Mouse (Mus musculus) intestine, postnatal 0 days (tissue): ENCODE measurements around the gene Dctn5. TPM values are rescaled to one million over a fixed set of nuclear protein-coding genes. Genes with fewer than 3 reads are reported as not detected.
"Not testable (repeated sequence)": the region's sequence is repeated elsewhere in the genome, so short reads cannot be mapped to it uniquely, and the experiment has no call there.

Source experiments
- ATAC-seq: fragments of 200-750 bp; cut with Nextera tagmentation; 2 replicates; pipeline ENCODE4 v1.8.0; 2017; ENCODE audit warnings: mild to moderate bottlenecking, moderate TSS enrichment, moderate library complexity
- H3K27ac ChIP-seq: fragments of 300-500 bp; sonication (generic); 2 replicates; pipeline ENCODE4 v1.5.1; 2014; ENCODE audit warnings: mild to moderate bottlenecking, low read depth, low read length, moderate library complexity
- H3K27me3 ChIP-seq: fragments of 300-500 bp; sonication (generic); replicated peaks from 2 replicates; pipeline ENCODE4 v1.6.1; 2014; ENCODE audit warnings: low read length, mixed read lengths; ENCODE audit not compliant: control insufficient read depth, insufficient read depth
- H3K36me3 ChIP-seq: fragments of 300-500 bp; sonication (generic); 2 replicates; pipeline ENCODE4 v1.6.1; 2014; ENCODE audit warnings: mild to moderate bottlenecking, moderate library complexity; ENCODE audit not compliant: control insufficient read depth, insufficient read depth
- H3K4me1 ChIP-seq: fragments of 300-500 bp; sonication (generic); replicated peaks from 2 replicates; pipeline ENCODE4 v1.6.1; 2014; ENCODE audit warnings: antibody characterized with exemption, low read length, mixed read lengths; ENCODE audit not compliant: control insufficient read depth, insufficient read depth
- H3K4me2 ChIP-seq: fragments of 300-500 bp; sonication (generic); replicated peaks from 2 replicates; pipeline ENCODE4 v1.6.1; 2014; ENCODE audit warnings: low read depth, mild to moderate bottlenecking, moderate library complexity
- H3K4me3 ChIP-seq: fragments of 300-500 bp; sonication (generic); 2 replicates; pipeline ENCODE4 v1.5.1; 2014; ENCODE audit warnings: low read depth, low read length
- H3K9ac ChIP-seq: fragments of 300-500 bp; sonication (generic); 2 replicates; pipeline ENCODE4 v1.6.1; 2014; ENCODE audit warnings: mild to moderate bottlenecking, low read depth, low read length
- H3K9me3 ChIP-seq: fragments of 300-500 bp; sonication (generic); 2 replicates; pipeline ENCODE4 v1.6.1; 2016; ENCODE audit warnings: mixed run types; ENCODE audit not compliant: control insufficient read depth
- CTCF ChIP-seq: sonication (generic); IDR thresholded peaks from 2 replicates; pipeline ENCODE4 v1.5.1; 2016; ENCODE audit warnings: low read depth, mild to moderate bottlenecking, control low read depth, antibody characterized with exemption, moderate library complexity
- WGBS: fragments of 180-500 bp; shearing (Covaris S2); extraction: QIAGEN DNeasy Blood & Tissue Kit; methylation state at CpG from one replicate; pipeline ENCODE4 v1.1.7; 2014; 5-methylcytosine and 5-hydroxymethylcytosine counted together
- polyA plus RNA-seq: library from polyadenylated mRNA; unstranded; fragments of >200 nt; fragmentation: Nextera tagmentation; extraction: Ambion mirVana; gene quantifications from 2 replicates; pipeline ENCODE4 v1.2.1, GENCODE M21; 2015

The Dctn5 gene
- 59.4 and 64.7 TPM in 2 replicates for polyA plus RNA-seq

DNA sequence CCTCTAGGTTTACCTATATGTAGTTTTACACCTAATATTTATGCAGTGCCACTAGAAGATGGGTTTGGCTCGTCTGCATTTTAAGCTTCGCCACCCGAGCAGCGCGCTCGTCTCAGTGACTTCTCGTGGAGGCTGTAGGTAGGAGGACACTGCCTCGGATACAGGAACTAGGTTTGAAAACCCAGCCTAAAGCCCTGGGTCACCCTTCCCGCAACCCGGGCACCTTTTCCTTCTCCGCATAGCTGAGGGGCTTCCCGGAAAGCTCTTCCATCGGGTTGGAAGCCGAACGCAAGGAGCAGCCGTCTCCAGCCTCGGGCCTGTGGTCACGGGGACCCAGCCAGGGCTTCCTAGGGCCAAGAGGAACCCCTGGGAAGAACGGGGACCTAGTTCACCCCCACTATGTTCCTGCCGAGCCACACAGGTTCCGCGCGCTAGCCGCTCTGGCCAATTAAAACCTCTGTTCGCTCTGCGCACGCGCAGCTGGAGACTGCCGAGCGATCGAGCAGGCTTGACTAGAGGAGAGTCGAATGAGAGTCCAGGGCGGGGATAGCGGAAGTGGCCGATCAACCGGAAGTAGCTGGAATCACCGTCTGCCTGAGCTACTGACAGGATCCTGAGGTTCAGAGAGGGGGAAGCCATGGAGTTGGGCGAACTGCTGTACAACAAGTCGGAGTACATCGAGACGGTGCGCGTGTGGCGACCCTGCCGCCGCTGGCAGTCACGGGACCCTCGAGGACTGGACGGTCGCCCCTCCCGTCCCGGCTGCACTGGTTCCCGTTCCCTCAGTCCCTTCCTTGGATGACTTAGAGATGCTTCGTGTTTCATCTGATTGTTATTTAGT is at the start of gene Dctn5, which contains the start of gene Palb2:
Gene Dctn5, plus strand, starts transcription at position 545 of the 841 bp plus-strand sequence.
Gene Palb2, minus strand, starts transcription at position 489 of the 841 bp plus-strand sequence.
- Histone ChIP-seq H3K9me3 (no peaks in the 10 kb centered on the region), H3K36me3 (peaks cover 30% of the 10 kb centered on the region), H3K27me3 (no peaks in the 10 kb centered on the region), H3K4me1 (no peaks in the 10 kb centered on the region), H3K9ac (peak within 1 kb of the TSS; percentile 78), H3K4me2 (peak within 1 kb of the TSS; percentile 81), H3K27ac (0 out of 2 replicates have a peak within 1 kb of the TSS, but pooled peaks have one; percentile 36), H3K4me3 (peak within 1 kb of the TSS; percentile 84)
- no peak for TF ChIP-seq CTCF
- ATAC-seq = peak; percentile 98
- WGBS = under 1% methylated on average over 54 of the region's 54 CpGs

DNA sequence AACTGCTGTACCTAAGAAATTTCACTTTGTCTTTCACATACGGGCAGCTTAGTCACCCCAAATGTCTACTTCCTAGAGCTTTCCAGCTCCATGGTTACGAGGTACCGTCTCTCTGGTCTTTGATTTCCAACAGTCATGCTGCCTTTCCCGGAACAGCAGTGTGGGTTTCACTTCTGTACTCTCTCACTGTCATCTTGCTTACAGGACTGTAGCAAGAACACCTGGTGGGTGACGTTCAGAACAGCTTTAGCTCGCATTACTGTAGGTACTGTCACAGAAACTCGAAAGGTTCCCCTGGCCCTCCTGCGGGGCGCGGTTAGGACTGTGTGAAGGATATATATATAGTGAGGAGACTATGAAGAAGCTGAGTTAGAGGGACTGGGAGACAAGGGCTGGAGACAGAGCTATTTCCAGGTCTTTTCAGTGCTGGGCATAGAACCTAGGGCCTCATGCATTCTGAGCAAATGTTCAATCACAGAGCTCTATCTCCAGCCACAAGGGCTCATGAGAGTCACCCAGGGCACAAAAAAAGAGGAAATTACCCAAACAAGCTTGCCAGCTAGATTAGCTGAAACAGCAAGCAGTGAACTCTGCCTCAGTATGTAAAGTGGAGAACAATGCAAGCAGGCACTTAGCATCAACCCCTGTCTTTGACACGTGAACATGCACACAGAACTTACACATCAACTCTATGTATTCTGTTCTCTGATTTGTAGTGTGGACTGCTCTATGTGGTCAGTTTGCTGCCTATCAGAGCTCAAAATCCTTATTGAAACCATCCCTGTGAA is 45.5 kb upstream of the Dctn5 start:
- H3K9ac ChIP-seq = no peak overlapping the region
- no peak for ATAC-seq
- peaks cover 59% of the 10 kb centered on the region for H3K36me3 ChIP-seq
- 85% methylated on average over 11 of the region's 11 CpGs for WGBS
- H3K27ac ChIP-seq = no peak overlapping the region
- TF ChIP-seq CTCF = no peak
- no peaks in the 10 kb centered on the region for H3K9me3 ChIP-seq
- H3K4me2 ChIP-seq = no peak overlapping the region
- H3K4me1 ChIP-seq = no peaks in the 10 kb centered on the region
- H3K27me3 ChIP-seq = no peaks in the 10 kb centered on the region
- H3K4me3 ChIP-seq = no peak overlapping the region

DNA sequence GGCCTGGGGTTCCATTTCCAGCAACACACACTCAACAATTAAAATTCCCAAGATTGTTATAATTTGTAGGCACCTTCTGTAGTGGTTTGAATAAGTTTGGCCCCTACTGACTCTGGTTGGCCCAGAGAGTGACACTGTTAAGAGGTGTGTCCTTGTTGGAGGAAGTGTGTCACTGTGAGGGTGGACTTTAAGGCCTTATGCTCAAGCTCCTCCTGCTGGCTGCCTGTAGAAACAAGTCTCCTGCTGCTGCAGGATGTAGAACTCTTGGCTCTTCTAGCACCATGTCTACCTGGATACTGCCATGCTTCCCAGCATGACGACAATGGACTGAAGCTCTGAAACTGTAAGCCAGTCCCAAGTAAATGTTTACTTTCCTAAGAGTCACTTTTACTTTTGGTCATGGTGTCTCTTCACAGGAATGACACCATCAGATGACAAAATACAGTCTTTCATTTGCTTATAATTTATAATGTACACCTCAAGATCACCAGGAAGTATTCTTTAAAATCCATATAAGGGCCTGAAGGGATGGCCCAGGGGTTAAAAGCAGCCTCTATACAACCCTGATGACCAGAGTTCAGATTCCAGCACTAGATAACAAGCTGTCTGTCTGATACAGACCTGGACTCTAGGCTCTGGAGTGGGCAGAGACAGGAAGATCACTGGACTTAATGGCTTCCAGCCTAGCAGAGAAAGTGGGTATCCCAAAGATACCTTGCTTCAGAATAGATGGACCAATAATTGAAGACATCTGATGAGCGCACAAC is 38.1 kb upstream of the Dctn5 start:
- Histone ChIP-seq H3K36me3 (peaks cover 78% of the 10 kb centered on the region), H3K4me1 (0 out of 2 replicates have a peak, but pooled peaks cover 2% of the 10 kb centered on the region), H3K9ac (no peak overlapping the region), H3K27me3 (no peaks in the 10 kb centered on the region), H3K4me2 (no peak overlapping the region), H3K9me3 (no peaks in the 10 kb centered on the region), H3K27ac (peak overlapping the region; percentile 41), H3K4me3 (no peak overlapping the region)
- ATAC-seq = peak; percentile 78
- WGBS = 72% methylated on average over 2 of the region's 2 CpGs
- TF ChIP-seq CTCF = peak; percentile 67

DNA sequence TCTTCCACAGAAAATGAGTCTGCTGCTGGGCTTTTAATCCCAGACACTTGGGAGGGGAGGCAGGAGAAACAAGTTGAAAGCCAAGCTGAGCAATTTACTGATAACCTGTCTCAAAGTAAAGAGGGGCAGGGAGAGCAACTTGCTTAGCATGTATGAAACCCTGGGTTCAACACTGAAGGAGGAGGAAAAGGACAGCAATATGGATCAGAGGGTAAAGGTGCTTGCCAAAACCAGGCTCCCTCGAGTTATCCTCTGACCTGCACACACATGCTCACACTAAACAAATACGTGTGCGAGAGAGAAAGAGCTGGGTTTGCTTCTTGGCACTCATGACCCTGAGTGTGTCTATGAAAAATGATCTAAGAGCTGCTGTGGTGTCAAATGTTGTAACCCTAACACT is 34.8 kb upstream of the Dctn5 start:
- ATAC-seq = no peak
- no peak overlapping the region for H3K27ac ChIP-seq
- no peaks in the 10 kb centered on the region for H3K9me3 ChIP-seq
- peaks cover 4% of the 10 kb centered on the region; the same call in 1 of the 2 replicates for H3K4me1 ChIP-seq
- H3K4me3 ChIP-seq = no peak overlapping the region
- H3K36me3 ChIP-seq = peaks cover 48% of the 10 kb centered on the region
- WGBS = 85% methylated on average over 3 of the region's 3 CpGs
- no peak overlapping the region for H3K9ac ChIP-seq
- H3K27me3 ChIP-seq = no peaks in the 10 kb centered on the region
- no peak overlapping the region for H3K4me2 ChIP-seq
- TF ChIP-seq CTCF = no peak

DNA sequence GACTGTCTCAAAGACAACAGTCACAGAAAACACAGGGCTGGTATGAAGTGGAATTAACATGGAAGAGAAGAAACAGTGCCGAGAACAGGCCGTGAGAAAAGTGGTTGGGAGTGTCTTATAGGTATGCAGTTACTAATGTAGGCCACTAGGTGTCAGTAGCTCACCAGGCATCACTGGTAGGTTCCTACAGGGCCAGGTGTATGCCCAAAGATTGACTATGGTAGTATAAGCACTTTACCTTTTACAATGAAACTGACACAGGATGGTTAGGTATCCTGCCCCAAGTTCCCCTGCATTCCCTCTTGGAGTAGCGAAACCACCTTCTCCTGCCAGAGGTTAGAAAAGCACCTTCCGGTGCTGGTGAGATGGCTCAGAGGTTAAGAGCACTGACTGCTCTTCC is 33.6 kb upstream of the Dctn5 start:
- ATAC-seq = 0 out of 2 replicates have a peak, but pooled peaks have one; percentile 11
- peaks cover 4% of the 10 kb centered on the region; the same call in 1 of the 2 replicates for H3K4me1 ChIP-seq
- WGBS = 39% methylated on average over 4 of the region's 4 CpGs
- no peak overlapping the region for H3K27ac ChIP-seq
- no peak overlapping the region for H3K9ac ChIP-seq
- no peak overlapping the region for H3K4me2 ChIP-seq
- no peak overlapping the region for H3K4me3 ChIP-seq
- H3K9me3 ChIP-seq = no peaks in the 10 kb centered on the region
- peaks cover 41% of the 10 kb centered on the region for H3K36me3 ChIP-seq
- H3K27me3 ChIP-seq = no peaks in the 10 kb centered on the region
- TF ChIP-seq CTCF = peak; percentile 94

DNA sequence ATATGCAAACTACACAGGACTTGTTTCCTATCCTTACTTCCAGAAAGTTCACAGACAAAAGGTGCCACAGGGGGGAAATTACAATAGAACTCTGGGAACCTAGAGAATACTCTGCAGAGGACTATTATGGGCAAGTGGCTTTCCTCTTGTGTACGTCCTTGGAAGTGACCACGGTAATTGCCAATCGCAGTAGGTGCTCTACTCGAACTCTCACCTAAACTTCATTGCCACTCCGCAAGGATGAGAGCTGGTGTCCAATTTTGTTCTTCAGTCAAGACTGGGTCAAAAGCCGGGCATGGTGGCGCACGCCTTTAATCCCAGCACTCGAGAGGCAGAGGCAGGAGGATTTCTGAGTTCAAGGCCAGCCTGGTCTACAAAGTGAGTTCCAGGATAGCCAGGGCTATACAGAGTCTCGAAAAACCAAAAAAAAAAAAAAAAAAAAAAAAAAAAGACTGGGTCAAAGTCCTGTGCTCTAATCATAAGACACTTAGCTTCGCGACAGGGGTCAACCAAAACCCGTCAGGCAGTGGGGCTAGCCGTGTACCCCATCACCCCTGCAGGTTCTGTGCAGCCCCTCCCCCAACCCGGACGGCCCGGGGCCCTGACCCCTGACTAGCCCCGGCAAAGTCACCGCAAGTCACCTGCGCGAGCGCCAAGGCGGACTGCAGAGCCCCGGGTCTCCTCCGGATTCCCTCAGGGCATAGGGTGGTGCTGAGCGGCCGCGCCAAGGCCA is 31.7 kb upstream of the Dctn5 start:
- peak; percentile 71 for ATAC-seq
- not testable (repeated sequence) for H3K27me3 ChIP-seq, H3K4me1 ChIP-seq, H3K9me3 ChIP-seq
- Histone ChIP-seq H3K27ac (peak overlapping the region; percentile 82), H3K9ac (peak overlapping the region; percentile 83), H3K4me3 (peak overlapping the region; percentile 77), H3K36me3 (peaks cover 22% of the 10 kb centered on the region), H3K4me2 (peak overlapping the region; percentile 71)
- 4% methylated on average over 25 of the region's 28 CpGs for WGBS
